Mouse (Mus musculus) hindbrain, embryonic 14.5 days (tissue): ENCODE data around the gene Plcg2. TPM values are rescaled to one million over a fixed set of nuclear protein-coding genes. Genes with fewer than 3 reads are reported as not detected.

Experiments used
- ATAC-seq: fragments of 200-750 bp; cut with Nextera tagmentation; 2 replicates; pipeline ENCODE4 v1.8.0; 2017; ENCODE audit warnings: moderate number of reproducible peaks, mild to moderate bottlenecking, moderate TSS enrichment, moderate library complexity; ENCODE audit not compliant: low FRiP score
- DNase-seq: peaks from one replicate; pipeline ENCODE4 v3.0.0-alpha.2; 2015; ENCODE audit warnings: low spot score
- H3K27ac ChIP-seq: fragments of 300-500 bp; sonication (generic); 2 replicates; pipeline ENCODE4 v1.5.1; 2014; ENCODE audit warnings: mild to moderate bottlenecking, moderate library complexity
- H3K27me3 ChIP-seq: fragments of 300-500 bp; sonication (generic); 2 replicates; pipeline ENCODE4 v1.6.1; 2014; ENCODE audit warnings: mild to moderate bottlenecking, low read length, mixed read lengths; ENCODE audit not compliant: control insufficient read depth, insufficient read depth
- H3K36me3 ChIP-seq: fragments of 300-500 bp; sonication (generic); replicated peaks from 2 replicates; pipeline ENCODE4 v1.6.1; 2014; ENCODE audit not compliant: control insufficient read depth, insufficient read depth
- H3K4me1 ChIP-seq: fragments of 300-500 bp; sonication (generic); replicated peaks from 2 replicates; pipeline ENCODE4 v1.6.1; 2014; ENCODE audit warnings: antibody characterized with exemption, low read length, mixed read lengths; ENCODE audit not compliant: control insufficient read depth, insufficient read depth
- H3K4me2 ChIP-seq: fragments of 300-500 bp; sonication (generic); replicated peaks from 2 replicates; pipeline ENCODE4 v1.6.1; 2014; ENCODE audit warnings: mild to moderate bottlenecking, moderate library complexity
- H3K4me3 ChIP-seq: fragments of 300-500 bp; sonication (generic); replicated peaks from 2 replicates; pipeline ENCODE4 v1.5.1; 2014; ENCODE audit warnings: mild to moderate bottlenecking, low read length
- H3K9ac ChIP-seq: fragments of 300-500 bp; sonication (generic); 2 replicates; pipeline ENCODE4 v1.6.1; 2014
- H3K9me3 ChIP-seq: fragments of 300-500 bp; sonication (generic); 2 replicates; pipeline ENCODE4 v1.6.1; 2016; ENCODE audit warnings: low read length; ENCODE audit not compliant: control insufficient read depth
- WGBS: fragments of 180-500 bp; shearing (Covaris S2); extraction: QIAGEN DNeasy Blood & Tissue Kit; methylation state at CpG from one replicate; pipeline ENCODE4 v1.1.7; 2014; 5-methylcytosine and 5-hydroxymethylcytosine counted together
- polyA plus RNA-seq: library from polyadenylated mRNA; unstranded; fragments of >200 nt; fragmentation: Nextera tagmentation; extraction: Ambion mirVana; gene quantifications from 2 replicates; pipeline ENCODE4 v1.2.1, GENCODE M21; 2014

Plcg2 gene
- polyA plus RNA-seq, 1 experiment from 2014 or later = 1.2 TPM

GRCm38 (mm10) chr8:117626040-117626838, 128.1 kb downstream of the Plcg2 start:
- no peak for ATAC-seq
- no peaks in the 10 kb centered on the region for H3K36me3 ChIP-seq
- H3K27ac ChIP-seq = no peak overlapping the region
- no peaks in the 10 kb centered on the region for H3K4me1 ChIP-seq
- no peak overlapping the region for H3K4me2 ChIP-seq
- WGBS = 65% methylated on average over 12 of the region's 14 CpGs
- no peaks in the 10 kb centered on the region for H3K27me3 ChIP-seq
- no peak overlapping the region for H3K9ac ChIP-seq
- DNase-seq = peak; percentile 82
- no peak overlapping the region for H3K4me3 ChIP-seq
- H3K9me3 ChIP-seq = 0 out of 2 replicates have a peak, but pooled peaks cover 5% of the 10 kb centered on the region

- H3K4me1 ChIP-seq = no peaks in the 10 kb centered on the region
- no peak overlapping the region for H3K27ac ChIP-seq
- H3K27me3 ChIP-seq = no peaks in the 10 kb centered on the region
- H3K9ac ChIP-seq = no peak overlapping the region
- 63% methylated on average over 9 of the region's 9 CpGs for WGBS
- no peak for DNase-seq
- no peaks in the 10 kb centered on the region for H3K36me3 ChIP-seq
- ATAC-seq = no peak
- no peak overlapping the region for H3K4me2 ChIP-seq
- 0 out of 2 replicates have a peak, but pooled peaks cover 5% of the 10 kb centered on the region for H3K9me3 ChIP-seq
- no peak overlapping the region for H3K4me3 ChIP-seq
Observed at GRCm38 (mm10) chr8:117627096-117627495, 129.0 kb downstream of the Plcg2 start.

- no peak for ATAC-seq
- Histone ChIP-seq H3K36me3 (no peaks in the 10 kb centered on the region), H3K4me3 (no peak overlapping the region), H3K4me2 (no peak overlapping the region), H3K9me3 (no peaks in the 10 kb centered on the region), H3K27me3 (no peaks in the 10 kb centered on the region), H3K27ac (no peak overlapping the region), H3K9ac (no peak overlapping the region), H3K4me1 (no peaks in the 10 kb centered on the region)
- DNase-seq = no peak
- WGBS = 89% methylated on average over 5 of the region's 5 CpGs
Observed at GRCm38 (mm10) chr8:117632532-117632931, 134.4 kb downstream of the Plcg2 start.

- no peaks in the 10 kb centered on the region for H3K9me3 ChIP-seq
- WGBS = 85% methylated on average over 7 of the region's 7 CpGs
- no peak for ATAC-seq
- no peaks in the 10 kb centered on the region for H3K36me3 ChIP-seq
- no peak for DNase-seq
- H3K4me1 ChIP-seq = no peaks in the 10 kb centered on the region
- no peak overlapping the region for H3K4me3 ChIP-seq
- no peaks in the 10 kb centered on the region for H3K27me3 ChIP-seq
- no peak overlapping the region for H3K4me2 ChIP-seq
- H3K27ac ChIP-seq = no peak overlapping the region
- no peak overlapping the region for H3K9ac ChIP-seq
Observed at GRCm38 (mm10) chr8:117634406-117634805, 136.3 kb downstream of the Plcg2 start.

GRCm38 (mm10) chr8:117637462-117637861, 139.4 kb downstream of the Plcg2 start:
- 62% methylated on average over 3 of the region's 3 CpGs for WGBS
- Histone ChIP-seq H3K9ac (no peak overlapping the region), H3K9me3 (no peaks in the 10 kb centered on the region), H3K4me2 (no peak overlapping the region), H3K27me3 (no peaks in the 10 kb centered on the region), H3K36me3 (no peaks in the 10 kb centered on the region), H3K4me1 (no peaks in the 10 kb centered on the region), H3K27ac (no peak overlapping the region), H3K4me3 (no peak overlapping the region)
- no peak for ATAC-seq
- DNase-seq = no peak

GRCm38 (mm10) chr8:117639631-117640030, 141.5 kb downstream of the Plcg2 start:
- DNase-seq = no peak
- Histone ChIP-seq H3K9me3 (no peaks in the 10 kb centered on the region), H3K27ac (no peak overlapping the region), H3K4me2 (no peak overlapping the region), H3K27me3 (no peaks in the 10 kb centered on the region), H3K36me3 (no peaks in the 10 kb centered on the region), H3K4me1 (no peaks in the 10 kb centered on the region), H3K9ac (no peak overlapping the region), H3K4me3 (no peak overlapping the region)
- 93% methylated on average over 9 of the region's 9 CpGs for WGBS
- ATAC-seq = no peak

- Histone ChIP-seq H3K9me3 (no peaks in the 10 kb centered on the region), H3K27me3 (no peaks in the 10 kb centered on the region), H3K27ac (no peak overlapping the region), H3K4me3 (no peak overlapping the region), H3K9ac (no peak overlapping the region), H3K4me1 (no peaks in the 10 kb centered on the region), H3K36me3 (no peaks in the 10 kb centered on the region), H3K4me2 (no peak overlapping the region)
- WGBS = 74% methylated on average over 5 of the region's 5 CpGs
- DNase-seq (no peak), ATAC-seq (no peak)
Observed at GRCm38 (mm10) chr8:117645486-117645885, 147.4 kb downstream of the Plcg2 start.

GRCm38 (mm10) chr8:117646020-117646419, 147.9 kb downstream of the Plcg2 start:
- H3K9me3 ChIP-seq = no peaks in the 10 kb centered on the region
- ATAC-seq = no peak
- no peaks in the 10 kb centered on the region for H3K36me3 ChIP-seq
- H3K9ac ChIP-seq = no peak overlapping the region
- H3K4me3 ChIP-seq = no peak overlapping the region
- WGBS = 61% methylated on average over 2 of the region's 2 CpGs
- peak; percentile 85 for DNase-seq
- H3K4me1 ChIP-seq = no peaks in the 10 kb centered on the region
- no peak overlapping the region for H3K4me2 ChIP-seq
- H3K27me3 ChIP-seq = no peaks in the 10 kb centered on the region
- H3K27ac ChIP-seq = no peak overlapping the region

- H3K4me2 ChIP-seq = no peak overlapping the region
- H3K9ac ChIP-seq = no peak overlapping the region
- no peak overlapping the region for H3K4me3 ChIP-seq
- no peaks in the 10 kb centered on the region for H3K4me1 ChIP-seq
- no peak overlapping the region for H3K27ac ChIP-seq
- WGBS = 78% methylated on average over 5 of the region's 5 CpGs
- no peaks in the 10 kb centered on the region for H3K9me3 ChIP-seq
- H3K27me3 ChIP-seq = no peaks in the 10 kb centered on the region
- DNase-seq (no peak), ATAC-seq (no peak)
- H3K36me3 ChIP-seq = no peaks in the 10 kb centered on the region
Observed at GRCm38 (mm10) chr8:117646440-117646839, 148.3 kb downstream of the Plcg2 start.
